Mouse (Mus musculus) hindbrain, embryonic 14.5 days (tissue): ENCODE data around the gene Npr2. TPM values are rescaled to one million over a fixed set of nuclear protein-coding genes. Genes with fewer than 3 reads are reported as not detected.
"Not testable (repeated sequence)": the region's sequence is repeated elsewhere in the genome, so short reads cannot be mapped to it uniquely, and the experiment has no call there.

Experiments
- ATAC-seq: fragments of 200-750 bp; cut with Nextera tagmentation; 2 replicates; pipeline ENCODE4 v1.8.0; 2017; ENCODE audit warnings: moderate number of reproducible peaks, mild to moderate bottlenecking, moderate TSS enrichment, moderate library complexity; ENCODE audit not compliant: low FRiP score
- DNase-seq: peaks from one replicate; pipeline ENCODE4 v3.0.0-alpha.2; 2015; ENCODE audit warnings: low spot score
- H3K27ac ChIP-seq: fragments of 300-500 bp; sonication (generic); 2 replicates; pipeline ENCODE4 v1.5.1; 2014; ENCODE audit warnings: mild to moderate bottlenecking, moderate library complexity
- H3K27me3 ChIP-seq: fragments of 300-500 bp; sonication (generic); 2 replicates; pipeline ENCODE4 v1.6.1; 2014; ENCODE audit warnings: mild to moderate bottlenecking, low read length, mixed read lengths; ENCODE audit not compliant: control insufficient read depth, insufficient read depth
- H3K36me3 ChIP-seq: fragments of 300-500 bp; sonication (generic); replicated peaks from 2 replicates; pipeline ENCODE4 v1.6.1; 2014; ENCODE audit not compliant: control insufficient read depth, insufficient read depth
- H3K4me1 ChIP-seq: fragments of 300-500 bp; sonication (generic); replicated peaks from 2 replicates; pipeline ENCODE4 v1.6.1; 2014; ENCODE audit warnings: antibody characterized with exemption, low read length, mixed read lengths; ENCODE audit not compliant: control insufficient read depth, insufficient read depth
- H3K4me2 ChIP-seq: fragments of 300-500 bp; sonication (generic); replicated peaks from 2 replicates; pipeline ENCODE4 v1.6.1; 2014; ENCODE audit warnings: mild to moderate bottlenecking, moderate library complexity
- H3K4me3 ChIP-seq: fragments of 300-500 bp; sonication (generic); replicated peaks from 2 replicates; pipeline ENCODE4 v1.5.1; 2014; ENCODE audit warnings: mild to moderate bottlenecking, low read length
- H3K9ac ChIP-seq: fragments of 300-500 bp; sonication (generic); 2 replicates; pipeline ENCODE4 v1.6.1; 2014
- H3K9me3 ChIP-seq: fragments of 300-500 bp; sonication (generic); 2 replicates; pipeline ENCODE4 v1.6.1; 2016; ENCODE audit warnings: low read length; ENCODE audit not compliant: control insufficient read depth
- WGBS: fragments of 180-500 bp; shearing (Covaris S2); extraction: QIAGEN DNeasy Blood & Tissue Kit; methylation state at CpG from one replicate; pipeline ENCODE4 v1.1.7; 2014; 5-methylcytosine and 5-hydroxymethylcytosine counted together
- polyA plus RNA-seq: library from polyadenylated mRNA; unstranded; fragments of >200 nt; fragmentation: Nextera tagmentation; extraction: Ambion mirVana; gene quantifications from 2 replicates; pipeline ENCODE4 v1.2.1, GENCODE M21; 2014

Npr2 gene
- polyA plus RNA-seq, 1 experiment from 2014 or later, result 13.3 TPM

GRCm38 (mm10) chr4:43593453-43593852 lies 38.3 kb upstream of the Npr2 start:
- 65% methylated on average over 3 of the region's 3 CpGs for WGBS
- no peak overlapping the region for H3K27ac ChIP-seq
- H3K4me2 ChIP-seq, result no peak overlapping the region
- ATAC-seq (no peak), DNase-seq (no peak)
- H3K4me1 ChIP-seq, result no peaks in the 10 kb centered on the region
- no peaks in the 10 kb centered on the region for H3K36me3 ChIP-seq
- H3K27me3 ChIP-seq, result no peaks in the 10 kb centered on the region
- no peaks in the 10 kb centered on the region for H3K9me3 ChIP-seq
- no peak overlapping the region for H3K9ac ChIP-seq
- H3K4me3 ChIP-seq, result no peak overlapping the region

GRCm38 (mm10) chr4:43596597-43596996 lies 35.1 kb upstream of the Npr2 start:
- not testable (repeated sequence) for DNase-seq, H3K4me1 ChIP-seq, H3K4me2 ChIP-seq, H3K27me3 ChIP-seq, ATAC-seq, H3K4me3 ChIP-seq, H3K36me3 ChIP-seq, H3K27ac ChIP-seq, H3K9ac ChIP-seq, H3K9me3 ChIP-seq
- WGBS, result 91% methylated on average over 2 of the region's 2 CpGs

DNA sequence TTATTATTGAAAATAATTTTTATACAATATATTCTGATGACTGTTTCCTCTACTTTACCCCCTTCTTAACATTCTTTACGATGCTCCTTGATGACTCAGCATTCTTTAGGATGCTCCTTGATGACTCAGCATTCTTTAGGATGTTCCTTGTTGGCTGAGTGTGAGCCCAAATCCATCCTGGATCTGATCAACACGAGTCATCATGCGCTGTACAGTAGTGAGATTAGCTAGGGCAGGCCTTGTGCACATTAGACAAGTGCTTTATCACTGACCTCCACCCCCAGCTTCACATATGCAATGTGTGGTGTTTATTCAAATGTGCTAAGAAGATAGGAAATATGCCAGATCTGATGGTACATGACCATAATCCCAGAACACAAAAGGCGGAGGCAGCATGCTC lies 33.5 kb upstream of the Npr2 start:
- Histone ChIP-seq H3K27ac (no peak overlapping the region), H3K4me3 (no peak overlapping the region), H3K4me2 (no peak overlapping the region), H3K9ac (no peak overlapping the region), H3K27me3 (no peaks in the 10 kb centered on the region), H3K4me1 (no peaks in the 10 kb centered on the region), H3K36me3 (no peaks in the 10 kb centered on the region), H3K9me3 (no peaks in the 10 kb centered on the region)
- DNase-seq (no peak), ATAC-seq (no peak)
- 87% methylated on average over 4 of the region's 4 CpGs for WGBS

- DNase-seq, result no peak
- no peak overlapping the region for H3K4me2 ChIP-seq
- H3K4me3 ChIP-seq, result no peak overlapping the region
- no peak overlapping the region for H3K9ac ChIP-seq
- no peaks in the 10 kb centered on the region for H3K27me3 ChIP-seq
- H3K27ac ChIP-seq, result no peak overlapping the region
- ATAC-seq, result no peak
- H3K4me1 ChIP-seq, result no peaks in the 10 kb centered on the region
- no peaks in the 10 kb centered on the region for H3K9me3 ChIP-seq
- no peaks in the 10 kb centered on the region for H3K36me3 ChIP-seq
- 90% methylated on average over 7 of the region's 7 CpGs for WGBS
Measured at GRCm38 (mm10) chr4:43598650-43599380, 32.9 kb upstream of the Npr2 start.

- Histone ChIP-seq H3K36me3 (no peaks in the 10 kb centered on the region), H3K4me2 (no peak overlapping the region), H3K27ac (no peak overlapping the region), H3K9me3 (no peaks in the 10 kb centered on the region), H3K4me1 (no peaks in the 10 kb centered on the region), H3K4me3 (no peak overlapping the region), H3K9ac (no peak overlapping the region), H3K27me3 (no peaks in the 10 kb centered on the region)
- DNase-seq (no peak), ATAC-seq (no peak)
- 85% methylated on average over 9 of the region's 9 CpGs for WGBS
Measured at GRCm38 (mm10) chr4:43600195-43600934, 31.4 kb upstream of the Npr2 start.

DNA sequence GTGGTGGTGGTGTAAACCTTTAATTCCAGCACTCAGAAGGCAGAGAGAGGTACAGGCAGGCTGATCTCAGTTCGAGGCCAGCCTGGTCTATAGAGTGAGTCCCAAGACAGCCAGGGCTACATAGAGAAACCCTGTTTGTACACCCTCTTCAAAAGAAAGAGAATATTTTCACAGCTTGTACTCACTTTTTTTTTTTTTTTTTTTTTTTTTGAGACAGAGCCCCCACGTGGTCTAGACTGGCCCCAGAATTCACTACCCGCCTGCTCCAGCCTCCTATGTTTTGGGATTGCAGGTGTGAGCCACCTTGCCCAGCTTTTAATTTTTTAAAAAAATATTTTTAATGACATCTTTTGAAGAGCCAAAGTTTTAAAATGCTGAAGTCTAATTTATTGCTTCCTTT lies 27.6 kb upstream of the Npr2 start:
- Histone ChIP-seq H3K4me2 (no peak overlapping the region), H3K27me3 (no peaks in the 10 kb centered on the region), H3K9ac (no peak overlapping the region), H3K27ac (no peak overlapping the region), H3K9me3 (no peaks in the 10 kb centered on the region), H3K4me1 (no peaks in the 10 kb centered on the region), H3K36me3 (no peaks in the 10 kb centered on the region), H3K4me3 (no peak overlapping the region)
- WGBS, result 75% methylated on average over 3 of the region's 3 CpGs
- DNase-seq (no peak), ATAC-seq (no peak)

- H3K27me3 ChIP-seq, result no peaks in the 10 kb centered on the region
- DNase-seq (no peak), ATAC-seq (no peak)
- H3K9ac ChIP-seq, result no peak overlapping the region
- H3K9me3 ChIP-seq, result no peaks in the 10 kb centered on the region
- no peak overlapping the region for H3K4me2 ChIP-seq
- H3K27ac ChIP-seq, result no peak overlapping the region
- 84% methylated on average over 9 of the region's 9 CpGs for WGBS
- H3K36me3 ChIP-seq, result no peaks in the 10 kb centered on the region
- H3K4me3 ChIP-seq, result no peak overlapping the region
- no peaks in the 10 kb centered on the region for H3K4me1 ChIP-seq
Measured at GRCm38 (mm10) chr4:43604751-43605685, 26.7 kb upstream of the Npr2 start.

DNA sequence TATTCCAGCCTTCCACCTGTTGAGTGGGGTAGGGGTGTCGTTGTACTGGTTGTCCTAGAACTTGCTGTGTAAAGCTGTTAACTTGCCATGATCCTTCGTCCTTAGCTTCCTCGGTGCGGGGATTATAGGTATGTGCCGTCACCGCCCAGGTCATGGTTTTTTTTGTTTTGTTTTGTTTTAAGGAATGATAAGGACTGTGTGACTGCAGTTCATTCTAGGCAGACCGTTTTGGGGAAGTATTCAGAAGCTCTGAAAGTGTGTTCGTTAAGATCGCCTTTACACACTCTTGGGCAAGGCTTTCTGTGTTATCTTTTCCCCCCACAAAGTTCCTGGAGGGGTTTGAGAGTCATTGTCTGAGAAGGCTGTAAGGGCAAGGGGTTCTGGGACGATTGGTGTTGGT lies 19.2 kb upstream of the Npr2 start:
- no peak for DNase-seq
- Histone ChIP-seq H3K27ac (no peak overlapping the region), H3K4me3 (no peak overlapping the region), H3K9me3 (no peaks in the 10 kb centered on the region), H3K9ac (no peak overlapping the region), H3K4me1 (no peaks in the 10 kb centered on the region), H3K4me2 (no peak overlapping the region), H3K36me3 (no peaks in the 10 kb centered on the region), H3K27me3 (no peaks in the 10 kb centered on the region)
- WGBS, result 77% methylated on average over 10 of the region's 10 CpGs
- no peak for ATAC-seq
